Comparison of ENCODE assay signal across 15 mouse cellular contexts in genomic region chr15:36362911-36363565, GRCm38 (mm10).
DNase-seq lines count a peak whose midpoint lies in the region; ATAC-seq and TF ChIP-seq lines count a peak whose summit lies in the region.
"Had no signal": no experiment of that assay in that cellular context is flagged by ENCODE, and none has a peak within 500 bp of the region (broad histone marks: within the 10 kb centered on the region; RNA-seq: fewer than 3 reads in every experiment).

No protein-coding gene starts in this region.

- H3K27me3 ChIP-seq in small intestine, adult 2 months (ENCODE audit: control insufficient read depth, insufficient read depth, low read length): no peaks in the 10 kb centered on the region
- H3K27me3 ChIP-seq in forebrain, embryonic 16.5 days (replicated peaks; ENCODE audit: control insufficient read depth, insufficient read depth, low read length): no peaks in the 10 kb centered on the region
- H3K27me3 ChIP-seq: intestine, embryonic 15.5 days; lung, embryonic 15.5 days had no signal

- H3K4me1 ChIP-seq in small intestine, adult 2 months (ENCODE audit: control insufficient read depth, insufficient read depth, insufficient read length, low read length): no peaks in the 10 kb centered on the region
- no peaks in the 10 kb centered on the region for H3K4me1 ChIP-seq in forebrain, embryonic 16.5 days (replicated peaks; ENCODE audit: control insufficient read depth, insufficient read depth, low read length)
- H3K4me1 ChIP-seq: intestine, embryonic 15.5 days had no signal

- no peak overlapping the region for H3K27ac ChIP-seq in left cerebral cortex, adult 2 months
- no peak overlapping the region for H3K27ac ChIP-seq in small intestine, adult 2 months (ENCODE audit: insufficient read depth, low read depth, low read length)
- no peak overlapping the region for H3K27ac ChIP-seq in forebrain, embryonic 16.5 days (ENCODE audit: low read length)
- H3K27ac ChIP-seq: intestine, embryonic 15.5 days; lung, embryonic 15.5 days had no signal

- TF ChIP-seq POLR2A in small intestine, adult 2 months (IDR thresholded peaks at IDR 0.05; ENCODE audit: low read depth, low read length): no peak

- H3K4me2 ChIP-seq in forebrain, embryonic 16.5 days (ENCODE audit: low read length): no peak overlapping the region
- H3K4me2 ChIP-seq: intestine, embryonic 15.5 days; lung, embryonic 15.5 days had no signal

- no peak overlapping the region for H3K9ac ChIP-seq in forebrain, embryonic 16.5 days (replicated peaks; ENCODE audit: low read depth, low read length)
- H3K9ac ChIP-seq: intestine, embryonic 15.5 days; lung, embryonic 15.5 days had no signal

- peak; percentile 53 for DNase-seq in CD4-positive, CD25-positive, alpha-beta regulatory T cell, adult 2 months (ENCODE audit: low read depth, low spot score)
- DNase-seq in left cerebral cortex, adult 2 months (ENCODE audit: extremely low spot score in 1 of 2, low spot score in 2 of 2): no peak
- DNase-seq in left cerebral cortex, postnatal 25 days (ENCODE audit: low spot score in 2 of 2): no peak
- peak; percentile 77 for DNase-seq in ZHBTc4 (ENCODE audit: low read depth, low spot score)
- DNase-seq: adrenal gland, postnatal 25 days; cerebellum, adult 11-12 months; embryo, embryonic 11 days; heart, postnatal 4 days had no signal

- intact Hi-C loops in left cerebral cortex, adult 2 months (cut with DNase I): no loop called here
- intact Hi-C loops in left cerebral cortex, postnatal 25 days (cut with DNase I): no loop called here

- peak; percentile 3; the same call in 1 of the 2 replicates for TF ChIP-seq CTCF in left cerebral cortex, adult 2 months (IDR thresholded peaks at IDR 0.05)
- TF ChIP-seq CTCF in small intestine, adult 2 months (IDR thresholded peaks at IDR 0.05; ENCODE audit: extremely low read depth, insufficient read length, insufficient replicate concordance, low read depth, low read length): peak; percentile 24; the same call in 1 of the 2 replicates

- no peak for ATAC-seq in CD4-positive, CD25-positive, alpha-beta regulatory T cell, adult 4 months
- ATAC-seq in forebrain, embryonic 16.5 days: no peak
- ATAC-seq in cerebellum, adult (ENCODE audit: insufficient number of reproducible peaks, low FRiP score, low TSS enrichment): no peak
- ATAC-seq: intestine, embryonic 15.5 days had no signal

- no peaks in the 10 kb centered on the region for H3K9me3 ChIP-seq in forebrain, embryonic 16.5 days (ENCODE audit: control insufficient read depth, low read length)
- H3K9me3 ChIP-seq: intestine, embryonic 15.5 days; lung, embryonic 15.5 days had no signal

- 74% methylated on average over 4 of the region's 4 CpGs for WGBS in small intestine, adult 2 months
- WGBS in forebrain, embryonic 16.5 days: 61% methylated on average over 4 of the region's 4 CpGs

- no peaks in the 10 kb centered on the region for H3K36me3 ChIP-seq in small intestine, adult 2 months (ENCODE audit: control insufficient read depth, insufficient read depth, low read length)
- H3K36me3 ChIP-seq in forebrain, embryonic 16.5 days (ENCODE audit: control insufficient read depth, insufficient read depth): no peaks in the 10 kb centered on the region
- H3K36me3 ChIP-seq: intestine, embryonic 15.5 days; lung, embryonic 15.5 days had no signal

- no peak overlapping the region for H3K4me3 ChIP-seq in left cerebral cortex, adult 2 months
- H3K4me3 ChIP-seq in small intestine, adult 2 months (ENCODE audit: low read depth, low read length): no peak overlapping the region
- H3K4me3 ChIP-seq in forebrain, embryonic 16.5 days (replicated peaks; ENCODE audit: low read length): no peak overlapping the region
- H3K4me3 ChIP-seq: erythroblast, embryonic 14.5 days; intestine, embryonic 15.5 days; lung, embryonic 15.5 days had no signal

Comparison
In these comparisons a context has a peak if more than half of its experiments do, and no peak if none do; other contexts are left out.
1. DNase-seq: peak in CD4-positive, CD25-positive, alpha-beta regulatory T cell, adult 2 months (single experiment) and ZHBTc4 (single experiment); none in left cerebral cortex, adult 2 months (0 of 2) and left cerebral cortex, postnatal 25 days (0 of 2).